Mouse (Mus musculus) kidney, adult 2 months (tissue): ENCODE data around the gene Map4k4.

ENCODE experiments used
- CTCF ChIP-seq: fragments of 200-500 bp; conservative IDR thresholded peaks from 2 replicates; pipeline ENCODE4 v1.5.1; 2011; ENCODE audit warnings: low read depth, mild to moderate bottlenecking, control low read depth, low read length, moderate library complexity, mixed read lengths; ENCODE audit not compliant: insufficient read depth, insufficient read length
- POLR2A ChIP-seq: fragments of 200-500 bp; IDR thresholded peaks from one replicate; pipeline ENCODE4 v1.6.1; 2011; ENCODE audit warnings: low read depth, low read length, control low read depth

GRCm38 (mm10) chr1:40033743-40034420, 133.2 kb downstream of the Map4k4 start:
- TF ChIP-seq CTCF (no peak), POLR2A (no peak)
